Mouse (Mus musculus): ENCODE results near the gene Mfap4. TPM values are rescaled to one million over a fixed set of nuclear protein-coding genes. Genes with fewer than 3 reads are reported as not detected.

The Mfap4 gene
- polyA plus RNA-seq (2014; fragmentation: Nextera tagmentation; extraction: Ambion mirVana) = 69.8 and 78.9 TPM in 2 replicates

GRCm38 (mm10) chr11:61484613-61485540 lies at the start of gene Mfap4:
Mfap4 (plus strand) TSS chr11:61485431.
- H3K27me3 ChIP-seq (ENCODE audit: control insufficient read depth, insufficient read depth, low read length) = no peaks in the 10 kb centered on the region
- H3K4me3 ChIP-seq (ENCODE audit: low read depth, low read length) = peak within 1 kb of the TSS; percentile 4; the same call in 1 of the 2 replicates
- H3K9ac ChIP-seq (ENCODE audit: low read length) = peak within 1 kb of the TSS; percentile 61
- peaks cover 18% of the 10 kb centered on the region for H3K4me1 ChIP-seq (ENCODE audit: control insufficient read depth, insufficient read depth, low read length)
- peak; percentile 88 for ATAC-seq (ENCODE audit: low FRiP score)
- no peaks in the 10 kb centered on the region for H3K9me3 ChIP-seq (ENCODE audit: control insufficient read depth, low read length)
- peaks cover 9% of the 10 kb centered on the region for H3K36me3 ChIP-seq (ENCODE audit: control insufficient read depth, insufficient read depth, low read length)
- 10% methylated on average over 20 of the region's 20 CpGs for WGBS
- peak; percentile 96 for DNase-seq (ENCODE audit: low spot score, missing footprints)
- peak within 1 kb of the TSS; percentile 35 for H3K4me2 ChIP-seq
- peak within 1 kb of the TSS; percentile 93 for H3K27ac ChIP-seq (ENCODE audit: low read depth, low read length)

GRCm38 (mm10) chr11:61436298-61436697 lies 48.9 kb upstream of the Mfap4 start:
- no peak overlapping the region for H3K9ac ChIP-seq (ENCODE audit: low read length)
- H3K4me3 ChIP-seq (ENCODE audit: low read depth, low read length) = no peak overlapping the region
- H3K36me3 ChIP-seq (ENCODE audit: control insufficient read depth, insufficient read depth, low read length) = no peaks in the 10 kb centered on the region
- H3K4me2 ChIP-seq = no peak overlapping the region
- ATAC-seq (ENCODE audit: low FRiP score) (no peak), DNase-seq (ENCODE audit: low spot score, missing footprints) (no peak)
- no peaks in the 10 kb centered on the region for H3K9me3 ChIP-seq (ENCODE audit: control insufficient read depth, low read length)
- no peaks in the 10 kb centered on the region for H3K4me1 ChIP-seq (ENCODE audit: control insufficient read depth, insufficient read depth, low read length)
- H3K27ac ChIP-seq (ENCODE audit: low read depth, low read length) = no peak overlapping the region
- WGBS = 60% methylated on average over 2 of the region's 2 CpGs
- no peaks in the 10 kb centered on the region for H3K27me3 ChIP-seq (ENCODE audit: control insufficient read depth, insufficient read depth, low read length)

- DNase-seq (ENCODE audit: low spot score, missing footprints) = no peak
- H3K9me3 ChIP-seq (ENCODE audit: control insufficient read depth, low read length) = no peaks in the 10 kb centered on the region
- WGBS = 84% methylated on average over 3 of the region's 3 CpGs
- H3K4me2 ChIP-seq = no peak overlapping the region
- H3K27ac ChIP-seq (ENCODE audit: low read depth, low read length) = no peak overlapping the region
- H3K36me3 ChIP-seq (ENCODE audit: control insufficient read depth, insufficient read depth, low read length) = no peaks in the 10 kb centered on the region
- ATAC-seq (ENCODE audit: low FRiP score) = no peak
- H3K4me1 ChIP-seq (ENCODE audit: control insufficient read depth, insufficient read depth, low read length) = no peaks in the 10 kb centered on the region
- no peak overlapping the region for H3K9ac ChIP-seq (ENCODE audit: low read length)
- H3K4me3 ChIP-seq (ENCODE audit: low read depth, low read length) = no peak overlapping the region
- no peaks in the 10 kb centered on the region for H3K27me3 ChIP-seq (ENCODE audit: control insufficient read depth, insufficient read depth, low read length)
Measured at GRCm38 (mm10) chr11:61439170-61439569, 46.1 kb upstream of the Mfap4 start.

DNA sequence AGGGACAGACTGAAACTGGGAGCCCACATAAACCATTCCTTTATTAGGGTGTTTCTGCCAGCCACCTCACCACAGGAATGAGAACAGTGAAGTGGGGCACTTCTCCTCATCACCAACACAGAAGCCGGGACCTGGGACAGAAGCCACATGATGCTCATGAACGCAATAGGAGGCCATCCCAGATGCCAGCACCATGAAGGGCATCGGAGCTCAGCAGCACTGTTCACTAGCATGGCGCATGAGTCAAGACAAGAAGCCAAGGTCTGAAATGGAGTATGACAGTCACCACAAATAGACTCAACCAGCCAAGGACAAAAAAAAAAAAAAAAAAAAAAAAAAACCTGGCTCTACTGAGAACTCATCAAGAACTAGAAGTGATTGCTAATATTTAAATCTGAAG lies 44.8 kb upstream of the Mfap4 start:
- H3K27ac ChIP-seq (ENCODE audit: low read depth, low read length) = no peak overlapping the region

GRCm38 (mm10) chr11:61441670-61442069 lies 43.6 kb upstream of the Mfap4 start:
- ATAC-seq (ENCODE audit: low FRiP score) (no peak), DNase-seq (ENCODE audit: low spot score, missing footprints) (no peak)
- Histone ChIP-seq H3K27ac (ENCODE audit: low read depth, low read length) (no peak overlapping the region), H3K36me3 (ENCODE audit: control insufficient read depth, insufficient read depth, low read length) (no peaks in the 10 kb centered on the region), H3K9ac (ENCODE audit: low read length) (no peak overlapping the region), H3K4me1 (ENCODE audit: control insufficient read depth, insufficient read depth, low read length) (no peaks in the 10 kb centered on the region), H3K4me3 (ENCODE audit: low read depth, low read length) (no peak overlapping the region), H3K27me3 (ENCODE audit: control insufficient read depth, insufficient read depth, low read length) (no peaks in the 10 kb centered on the region), H3K9me3 (ENCODE audit: control insufficient read depth, low read length) (no peaks in the 10 kb centered on the region), H3K4me2 (no peak overlapping the region)
- 82% methylated on average over 7 of the region's 7 CpGs for WGBS

More for the DNA sequence above, 44.8 kb upstream of the Mfap4 start:
- WGBS = 94% methylated on average over 4 of the region's 4 CpGs
- Histone ChIP-seq H3K4me2 (no peak overlapping the region), H3K4me3 (ENCODE audit: low read depth, low read length) (no peak overlapping the region), H3K9me3 (ENCODE audit: control insufficient read depth, low read length) (no peaks in the 10 kb centered on the region), H3K4me1 (ENCODE audit: control insufficient read depth, insufficient read depth, low read length) (no peaks in the 10 kb centered on the region), H3K9ac (ENCODE audit: low read length) (no peak overlapping the region), H3K27me3 (ENCODE audit: control insufficient read depth, insufficient read depth, low read length) (no peaks in the 10 kb centered on the region), H3K36me3 (ENCODE audit: control insufficient read depth, insufficient read depth, low read length) (no peaks in the 10 kb centered on the region)
- ATAC-seq (ENCODE audit: low FRiP score) (no peak), DNase-seq (ENCODE audit: low spot score, missing footprints) (no peak)

DNA sequence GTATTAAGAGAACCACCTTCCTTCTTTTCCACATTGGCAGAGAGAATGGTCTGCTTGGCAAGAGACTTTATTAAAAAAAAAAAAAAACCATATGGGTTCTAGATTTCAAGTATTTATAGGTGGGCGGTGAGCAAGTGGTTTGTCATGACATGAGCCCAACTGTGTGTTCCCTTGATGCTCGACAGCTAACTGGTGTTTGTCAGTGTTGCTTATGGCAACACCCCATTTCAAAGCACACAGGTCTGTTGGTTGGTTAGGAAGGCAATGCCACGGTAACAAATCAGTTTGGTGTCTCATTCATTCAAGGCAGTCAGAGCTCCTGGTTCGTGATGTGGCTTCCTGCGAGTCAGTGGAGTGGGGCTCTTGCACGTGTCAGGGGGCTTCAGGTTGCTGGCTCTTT lies 41.4 kb upstream of the Mfap4 start:
- ATAC-seq (ENCODE audit: low FRiP score) (no peak), DNase-seq (ENCODE audit: low spot score, missing footprints) (no peak)
- Histone ChIP-seq H3K4me2 (no peak overlapping the region), H3K9ac (ENCODE audit: low read length) (no peak overlapping the region), H3K9me3 (ENCODE audit: control insufficient read depth, low read length) (no peaks in the 10 kb centered on the region), H3K27me3 (ENCODE audit: control insufficient read depth, insufficient read depth, low read length) (no peaks in the 10 kb centered on the region), H3K27ac (ENCODE audit: low read depth, low read length) (no peak overlapping the region), H3K4me1 (ENCODE audit: control insufficient read depth, insufficient read depth, low read length) (no peaks in the 10 kb centered on the region), H3K36me3 (ENCODE audit: control insufficient read depth, insufficient read depth, low read length) (no peaks in the 10 kb centered on the region), H3K4me3 (ENCODE audit: low read depth, low read length) (no peak overlapping the region)
- 88% methylated on average over 6 of the region's 6 CpGs for WGBS

GRCm38 (mm10) chr11:61447296-61447695 lies 37.9 kb upstream of the Mfap4 start:
- no peaks in the 10 kb centered on the region for H3K36me3 ChIP-seq (ENCODE audit: control insufficient read depth, insufficient read depth, low read length)
- DNase-seq (ENCODE audit: low spot score, missing footprints) (no peak), ATAC-seq (ENCODE audit: low FRiP score) (no peak)
- H3K27ac ChIP-seq (ENCODE audit: low read depth, low read length) = no peak overlapping the region
- H3K4me2 ChIP-seq = no peak overlapping the region
- no peaks in the 10 kb centered on the region for H3K27me3 ChIP-seq (ENCODE audit: control insufficient read depth, insufficient read depth, low read length)
- H3K9ac ChIP-seq (ENCODE audit: low read length) = no peak overlapping the region
- H3K4me3 ChIP-seq (ENCODE audit: low read depth, low read length) = no peak overlapping the region
- no peaks in the 10 kb centered on the region for H3K4me1 ChIP-seq (ENCODE audit: control insufficient read depth, insufficient read depth, low read length)
- no peaks in the 10 kb centered on the region for H3K9me3 ChIP-seq (ENCODE audit: control insufficient read depth, low read length)
- WGBS = 86% methylated on average over 8 of the region's 8 CpGs

DNA sequence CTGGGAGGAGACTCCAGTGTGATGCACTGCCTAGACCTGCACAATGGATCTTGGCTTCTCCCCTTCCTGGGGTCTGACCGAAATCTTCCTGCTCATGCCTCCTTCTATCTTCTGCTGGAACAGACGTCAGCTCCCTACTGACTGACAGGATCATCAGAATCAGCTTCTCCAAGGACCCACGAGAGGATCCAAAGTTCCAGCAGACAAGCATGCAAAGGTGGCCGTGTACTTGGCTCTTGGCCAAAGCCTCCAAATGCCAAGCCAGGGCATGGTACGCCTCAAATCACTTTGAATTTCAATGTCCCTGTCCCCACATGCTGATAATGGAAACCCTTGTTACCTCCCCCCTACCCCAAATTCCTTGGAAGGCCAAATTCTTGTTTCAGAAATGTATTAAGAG lies 37.2 kb upstream of the Mfap4 start:
- no peaks in the 10 kb centered on the region for H3K27me3 ChIP-seq (ENCODE audit: control insufficient read depth, insufficient read depth, low read length)

GRCm38 (mm10) chr11:61448599-61449225 lies 36.5 kb upstream of the Mfap4 start:
- no peak overlapping the region for H3K27ac ChIP-seq (ENCODE audit: low read depth, low read length)

More for the DNA sequence above, 37.2 kb upstream of the Mfap4 start:
- WGBS = 79% methylated on average over 5 of the region's 5 CpGs
- H3K27ac ChIP-seq (ENCODE audit: low read depth, low read length) = no peak overlapping the region
- H3K9me3 ChIP-seq (ENCODE audit: control insufficient read depth, low read length) = no peaks in the 10 kb centered on the region
- no peak overlapping the region for H3K9ac ChIP-seq (ENCODE audit: low read length)
- ATAC-seq (ENCODE audit: low FRiP score) (no peak), DNase-seq (ENCODE audit: low spot score, missing footprints) (no peak)
- no peaks in the 10 kb centered on the region for H3K4me1 ChIP-seq (ENCODE audit: control insufficient read depth, insufficient read depth, low read length)
- H3K36me3 ChIP-seq (ENCODE audit: control insufficient read depth, insufficient read depth, low read length) = no peaks in the 10 kb centered on the region
- H3K4me3 ChIP-seq (ENCODE audit: low read depth, low read length) = no peak overlapping the region
- no peak overlapping the region for H3K4me2 ChIP-seq

More at GRCm38 (mm10) chr11:61448599-61449225, 36.5 kb upstream of the Mfap4 start:
- no peak for DNase-seq (ENCODE audit: low spot score, missing footprints)
- ATAC-seq (ENCODE audit: low FRiP score) = no peak
- Histone ChIP-seq H3K4me2 (no peak overlapping the region), H3K27me3 (ENCODE audit: control insufficient read depth, insufficient read depth, low read length) (no peaks in the 10 kb centered on the region), H3K36me3 (ENCODE audit: control insufficient read depth, insufficient read depth, low read length) (no peaks in the 10 kb centered on the region), H3K9me3 (ENCODE audit: control insufficient read depth, low read length) (no peaks in the 10 kb centered on the region), H3K4me1 (ENCODE audit: control insufficient read depth, insufficient read depth, low read length) (peaks cover 5% of the 10 kb centered on the region; the same call in 1 of the 2 replicates), H3K4me3 (ENCODE audit: low read depth, low read length) (no peak overlapping the region), H3K9ac (ENCODE audit: low read length) (no peak overlapping the region)
- 88% methylated on average over 9 of the region's 9 CpGs for WGBS

Data from midbrain, embryonic 11.5 days (tissue).